Mouse (Mus musculus) CH12.LX (cell line): ENCODE measurements around the gene Akap4.

Experiments
- CHD2 ChIP-seq: IDR thresholded peaks from 2 replicates; pipeline ENCODE4 v1.6.1; 2011; ENCODE audit warnings: low read length, improper control_type of control experiment
- CTCF ChIP-seq, 2 experiments: IDR thresholded peaks in 1 of 2; conservative IDR thresholded peaks in 1 of 2; 2 replicates each; pipeline ENCODE4 v1.5.1; 2011 to 2012; ENCODE audit warnings: low read depth in 2 of 2, low read length in 2 of 2, improper control_type of control experiment in 1 of 2, inconsistent platforms in 1 of 2, mild to moderate bottlenecking in 1 of 2, moderate library complexity in 1 of 2
- E2F4 ChIP-seq: IDR thresholded peaks from 2 replicates; pipeline ENCODE4 v1.6.1; 2011; ENCODE audit warnings: low read depth, low read length, improper control_type of control experiment; ENCODE audit not compliant: insufficient replicate concordance
- EP300 ChIP-seq: IDR thresholded peaks from 2 replicates; pipeline ENCODE4 v1.6.1; 2011; ENCODE audit warnings: low read length, improper control_type of control experiment
- MEF2A ChIP-seq: IDR thresholded peaks from 2 replicates; pipeline ENCODE4 v1.6.1; 2014; ENCODE audit warnings: low read depth, mild to moderate bottlenecking, inconsistent platforms, low read length, improper control_type of control experiment, borderline replicate concordance
- MXI1 ChIP-seq: IDR thresholded peaks from 2 replicates; pipeline ENCODE4 v1.6.1; 2011; ENCODE audit warnings: mild to moderate bottlenecking, low read depth, low read length, improper control_type of control experiment
- PAX5 ChIP-seq: IDR thresholded peaks from 2 replicates; pipeline ENCODE4 v1.6.1; 2012; ENCODE audit warnings: low read length, inconsistent platforms, mixed read lengths
- POLR2A ChIP-seq: IDR thresholded peaks from 2 replicates; pipeline ENCODE4 v1.6.1; 2011; ENCODE audit warnings: low read depth, mild to moderate bottlenecking, improper control_type of control experiment, low read length
- TCF12 ChIP-seq: IDR thresholded peaks from 2 replicates; pipeline ENCODE4 v1.6.1; 2014; ENCODE audit warnings: low read depth, mild to moderate bottlenecking, inconsistent platforms, low read length, improper control_type of control experiment
- USF1 ChIP-seq: IDR thresholded peaks from 2 replicates; pipeline ENCODE4 v1.6.1; 2014; ENCODE audit warnings: low read depth, mild to moderate bottlenecking, inconsistent platforms, low read length, improper control_type of control experiment
- ZKSCAN1 ChIP-seq: IDR thresholded peaks from 2 replicates; pipeline ENCODE4 v1.6.1; 2012; ENCODE audit warnings: low read depth, inconsistent platforms, low read length, improper control_type of control experiment, borderline replicate concordance

DNA sequence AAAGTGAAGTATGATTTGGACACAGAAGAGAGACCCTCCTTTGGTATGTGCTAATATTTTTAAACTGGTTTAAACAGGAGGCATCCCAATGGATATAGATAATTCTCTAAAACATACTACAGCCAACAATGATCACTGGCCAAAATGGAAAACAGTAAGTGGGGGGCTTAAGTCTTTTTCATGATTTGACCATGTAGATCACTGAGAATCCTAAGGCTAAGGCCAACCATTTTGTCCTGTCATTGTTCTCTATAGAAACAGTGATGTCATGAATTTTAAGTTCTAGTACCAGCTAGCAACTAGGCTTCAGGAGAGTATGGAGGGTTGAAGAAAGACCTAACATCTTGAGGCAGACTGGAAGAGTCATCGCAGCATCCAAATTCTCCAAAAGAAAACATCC, at the start of gene Akap4:
- TF ChIP-seq CTCF (conservative IDR thresholded peaks at IDR 0.05 in 1 of 2, IDR thresholded peaks at IDR 0.05 in 1 of 2; ENCODE audit: low read depth in 2 of 2, low read length in 2 of 2) (no peak), E2F4 (no peak), POLR2A (no peak), USF1 (no peak), PAX5 (no peak), MXI1 (no peak), TCF12 (no peak), EP300 (no peak), CHD2 (no peak), MEF2A (no peak), ZKSCAN1 (no peak)
